Mouse (Mus musculus): ENCODE measurements around the gene Cep85l.

Cep85l gene

GRCm38 (mm10) chr10:53379709-53380106 is at the start of gene Cep85l:
TSS of gene Cep85l (minus strand) at chr10:53379947.
- peak; percentile 88 to 91 for DNase-seq (ENCODE audit: low spot score in 2 of 2)

GRCm38 (mm10) chr10:53428695-53429447 is 49.1 kb upstream of the Cep85l start:
- peak; percentile 70 for DNase-seq (ENCODE audit: low spot score in 2 of 2)

DNA sequence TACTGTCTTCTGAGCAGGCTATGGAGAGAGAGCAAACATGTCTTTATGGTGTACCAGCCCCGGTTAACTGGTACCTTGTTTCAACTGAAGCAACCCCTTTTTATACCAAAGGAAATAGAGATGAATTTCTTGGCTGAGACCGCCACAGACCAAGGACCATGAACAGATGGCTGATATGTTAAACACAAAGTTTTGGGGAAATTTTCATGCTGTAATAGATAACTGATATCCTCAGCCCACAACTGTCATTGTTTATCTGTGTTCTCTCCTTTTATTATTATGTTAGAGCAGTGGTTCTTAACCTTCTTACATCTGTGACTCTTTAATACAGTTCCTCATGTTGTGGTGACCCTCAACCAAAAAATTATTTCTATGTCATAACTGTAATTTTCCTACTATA is 46.8 kb upstream of the Cep85l start:
- DNase-seq (ENCODE audit: low spot score in 2 of 2), result no peak

GRCm38 (mm10) chr10:53423091-53423490 is 43.3 kb upstream of the Cep85l start:
- no peak for DNase-seq (ENCODE audit: low spot score in 2 of 2)

GRCm38 (mm10) chr10:53422206-53422605 is 42.5 kb upstream of the Cep85l start:
- DNase-seq (ENCODE audit: low spot score in 2 of 2), result no peak

DNA sequence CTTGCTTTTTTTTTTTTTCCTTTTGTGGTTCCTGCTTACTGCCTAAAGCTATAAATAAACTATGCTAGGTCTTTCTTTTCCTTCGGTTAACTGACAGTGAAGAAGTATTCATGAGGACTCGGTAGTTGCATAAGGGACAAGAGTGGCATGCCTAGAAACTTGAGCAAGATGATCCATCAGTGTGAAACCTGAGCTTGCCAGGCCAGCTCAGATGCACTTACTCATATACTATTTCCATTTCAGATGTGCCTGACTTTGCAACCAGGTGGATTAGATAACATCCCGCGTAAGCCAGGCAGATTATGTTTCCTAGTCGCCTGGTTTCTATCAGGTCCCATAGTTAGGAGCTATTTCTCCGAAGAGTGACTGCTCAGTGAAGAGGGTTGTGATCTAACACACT is 41.9 kb upstream of the Cep85l start:
- no peak for DNase-seq (ENCODE audit: low spot score in 2 of 2)

DNA sequence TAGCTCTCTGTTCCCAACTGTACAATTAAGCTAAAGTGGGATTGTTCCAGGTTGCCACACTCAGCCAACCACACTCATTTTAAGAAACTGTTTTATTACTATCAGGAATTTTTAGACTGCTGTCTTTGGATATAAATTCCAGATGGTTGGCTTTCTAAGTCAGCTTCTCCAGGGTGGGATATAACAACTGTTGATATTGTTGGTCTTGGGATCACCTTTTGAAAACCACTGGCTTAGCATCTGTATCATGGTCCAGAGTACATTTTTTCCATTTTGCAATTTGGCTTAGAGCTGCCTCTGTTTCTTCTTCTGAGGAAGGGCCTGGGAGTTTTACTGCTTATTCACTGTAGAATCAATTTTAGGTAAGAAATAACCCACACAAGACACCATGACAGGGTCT is 40.3 kb upstream of the Cep85l start:
- no peak for DNase-seq (ENCODE audit: low spot score in 2 of 2)

GRCm38 (mm10) chr10:53419139-53419935 is 39.6 kb upstream of the Cep85l start:
- DNase-seq (ENCODE audit: low spot score in 2 of 2), result no peak

GRCm38 (mm10) chr10:53417015-53417414 is 37.3 kb upstream of the Cep85l start:
- DNase-seq (ENCODE audit: low spot score in 2 of 2), result no peak

- no peak for DNase-seq (ENCODE audit: low spot score in 2 of 2)
Observed at GRCm38 (mm10) chr10:53416152-53416712, 36.5 kb upstream of the Cep85l start.

DNA sequence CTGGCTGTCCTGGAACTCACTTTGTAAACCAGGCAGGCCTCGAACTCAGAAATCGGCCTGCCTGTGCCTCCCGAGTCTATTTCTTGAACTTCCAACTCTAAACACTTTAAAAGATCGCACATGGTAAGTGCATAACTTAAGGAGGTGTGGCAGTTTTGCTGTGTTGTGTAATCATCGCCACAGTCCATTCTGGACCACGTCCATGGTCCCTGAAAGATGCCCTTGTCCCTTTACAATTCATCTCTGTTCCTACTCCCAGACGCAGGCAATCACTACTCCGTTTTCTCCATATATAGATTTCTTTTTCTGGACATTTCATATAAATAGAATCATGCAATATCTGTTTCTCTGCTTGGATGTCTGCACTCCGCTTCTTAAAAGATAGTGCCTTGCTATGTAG is 35.5 kb upstream of the Cep85l start:
- no peak for DNase-seq (ENCODE audit: low spot score in 2 of 2)

DNA sequence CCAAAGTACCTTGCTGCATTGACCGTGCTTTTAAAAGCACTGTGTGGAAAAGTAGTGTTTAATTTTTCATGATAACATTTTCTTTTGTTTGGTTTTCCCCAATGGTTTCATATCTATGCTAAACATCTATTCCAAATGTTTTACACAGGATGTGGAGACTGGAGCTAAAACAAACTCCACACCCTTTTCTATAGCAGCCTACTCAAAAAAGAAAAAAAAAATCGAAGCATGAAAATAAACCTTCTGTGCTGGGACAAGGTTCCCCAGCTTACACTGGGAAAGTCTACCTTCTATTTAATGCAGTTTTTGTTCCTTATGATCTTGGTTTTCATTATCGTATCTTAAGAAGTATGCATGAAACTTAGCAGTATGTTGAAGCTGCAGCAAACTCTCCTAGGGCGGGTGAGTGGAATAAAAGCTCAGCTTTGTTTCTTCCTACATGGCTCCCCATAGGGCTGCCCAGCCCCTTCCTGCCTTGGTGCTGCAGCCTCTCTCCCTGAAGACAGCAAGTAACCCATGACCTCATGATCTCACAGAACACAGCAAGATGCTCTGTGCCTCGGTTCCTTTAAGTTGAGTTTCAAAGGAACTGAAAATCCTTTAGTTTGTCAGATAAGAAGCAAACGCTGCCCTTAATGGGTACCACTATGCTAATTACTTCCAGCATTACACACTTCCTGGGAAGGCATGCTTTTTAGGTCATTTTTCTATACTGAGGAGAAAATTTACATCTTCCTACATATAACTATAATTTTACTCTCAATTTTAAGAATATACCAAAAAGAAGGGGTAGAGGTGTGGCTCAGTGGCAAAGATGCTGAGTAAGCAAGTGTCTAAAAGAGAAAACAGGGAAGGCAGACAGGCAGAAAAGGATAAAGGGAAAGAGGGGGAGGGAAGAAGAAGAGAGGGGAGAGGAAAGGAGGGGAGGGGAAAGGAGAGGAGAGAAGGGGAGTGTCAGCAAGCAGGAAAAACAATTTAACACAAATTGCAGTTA is 34.6 kb upstream of the Cep85l start:
- peak; percentile 37 to 50 for DNase-seq (ENCODE audit: low spot score in 2 of 2)

DNA sequence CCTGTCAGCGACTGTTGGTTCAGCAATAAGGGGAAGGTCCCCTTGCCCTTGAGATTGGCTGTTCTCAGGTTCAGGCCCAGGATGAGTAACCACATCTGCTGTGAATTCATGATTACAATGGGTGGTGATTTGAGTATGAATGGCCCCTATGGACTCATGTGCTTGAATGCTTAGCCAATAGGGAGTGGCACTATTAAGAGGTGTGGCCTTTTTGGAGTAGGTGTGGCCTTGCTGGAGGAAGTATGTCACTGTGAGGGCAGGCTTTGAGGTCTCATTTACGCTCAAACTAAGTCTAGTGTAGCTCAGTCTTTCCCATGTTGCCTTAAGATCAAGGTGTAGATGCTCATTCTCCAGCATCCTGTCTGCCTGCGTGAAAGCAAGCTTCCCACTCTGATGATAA is 33.2 kb upstream of the Cep85l start:
- no peak for DNase-seq (ENCODE audit: low spot score in 2 of 2)

GRCm38 (mm10) chr10:53412165-53412564 is 32.4 kb upstream of the Cep85l start:
- peak in 1 of 2 experiments; percentile 28 for DNase-seq (ENCODE audit: low spot score in 2 of 2)

GRCm38 (mm10) chr10:53410831-53411230 is 31.1 kb upstream of the Cep85l start:
- no peak for DNase-seq (ENCODE audit: low spot score in 2 of 2)

- DNase-seq (ENCODE audit: low spot score in 2 of 2), result no peak
Observed at GRCm38 (mm10) chr10:53407422-53407821, 27.7 kb upstream of the Cep85l start.

DNA sequence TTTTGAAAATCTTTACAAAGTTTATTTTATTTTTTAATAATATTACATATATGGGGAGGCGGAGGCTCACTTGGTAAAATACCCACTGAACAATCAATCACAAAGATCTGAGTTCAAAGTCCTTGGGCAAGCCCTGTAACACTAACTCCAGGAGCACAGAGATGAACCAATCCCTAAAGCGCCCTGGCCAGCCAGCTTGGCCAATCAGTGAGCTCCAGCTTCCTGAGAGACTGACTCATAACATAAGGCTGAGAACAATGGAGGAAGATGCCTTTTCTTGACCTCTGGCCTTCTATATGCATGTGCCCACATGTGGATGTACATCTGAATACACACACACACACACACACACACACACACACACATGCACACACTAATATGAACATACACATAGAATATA is 27.1 kb upstream of the Cep85l start:
- DNase-seq (ENCODE audit: low spot score in 2 of 2), result no peak

GRCm38 (mm10) chr10:53402293-53402692 is 22.5 kb upstream of the Cep85l start:
- DNase-seq (ENCODE audit: low spot score in 2 of 2), result no peak

- DNase-seq (ENCODE audit: low spot score in 2 of 2), result no peak
Observed at GRCm38 (mm10) chr10:53399053-53399452, 19.3 kb upstream of the Cep85l start.

GRCm38 (mm10) chr10:53398540-53398902 is 18.8 kb upstream of the Cep85l start:
- peak; percentile 64 to 81 for DNase-seq (ENCODE audit: low spot score in 2 of 2)

- DNase-seq (ENCODE audit: low spot score in 2 of 2), result peak in 1 of 2 experiments; percentile 51
Observed at GRCm38 (mm10) chr10:53397846-53398539, 18.2 kb upstream of the Cep85l start.

All from heart, adult 9 months (tissue).